Mouse (Mus musculus) CH12.LX (cell line): Measurements from ENCODE around the gene Tmem139. TPM values are rescaled to one million over a fixed set of nuclear protein-coding genes. Genes with fewer than 3 reads are reported as not detected.

Source experiments
- DNase-seq: peaks from one replicate; pipeline ENCODE4 v3.0.0-alpha.2; 2013; ENCODE audit errors: extremely low read depth
- H3K27ac ChIP-seq: 2 replicates; pipeline ENCODE4 v1.5.1; 2012; ENCODE audit warnings: low read depth, mild to moderate bottlenecking, control low read depth, moderate library complexity; ENCODE audit not compliant: insufficient read depth
- H3K27me3 ChIP-seq: replicated peaks from 2 replicates; pipeline ENCODE3; 2012; ENCODE audit warnings: inconsistent platforms
- H3K36me3 ChIP-seq, 2 experiments: replicated peaks in 1 of 2; 2 replicates each; pipeline versions ENCODE3 to v1.6.1; 2012; ENCODE audit warnings: inconsistent platforms in 1 of 2, low read length in 1 of 2, mild to moderate bottlenecking in 1 of 2, mixed read lengths in 1 of 2, moderate library complexity in 1 of 2; ENCODE audit not compliant: control insufficient read depth in 1 of 2, insufficient read depth in 1 of 2
- H3K4me1 ChIP-seq, 2 experiments: 2 replicates each; pipeline ENCODE4 v1.6.1; 2012; ENCODE audit warnings: inconsistent platforms in 1 of 2, moderate library complexity in 1 of 2; ENCODE audit not compliant: insufficient read depth in 2 of 2, control insufficient read depth in 1 of 2
- H3K4me2 ChIP-seq: 2 replicates; pipeline ENCODE4 v1.6.1; 2012; ENCODE audit warnings: low read depth, mild to moderate bottlenecking, control low read depth; ENCODE audit not compliant: poor library complexity, insufficient read depth, severe bottlenecking
- H3K4me3 ChIP-seq, 3 experiments: fragments of 150-350 bp in 1 of 3; sonication (generic) in 1 of 3; replicated peaks in 1 of 3; 2 replicates each; pipeline versions ENCODE3 to v1.5.1; 2011 to 2012; ENCODE audit warnings: low read depth in 2 of 3, low read length in 2 of 3, mild to moderate bottlenecking in 2 of 3, moderate library complexity in 2 of 3, control low read depth in 1 of 3, improper control_type of control experiment in 1 of 3, inconsistent platforms in 1 of 3, mixed read lengths in 1 of 3; ENCODE audit not compliant: poor library complexity in 1 of 3
- H3K79me2 ChIP-seq: replicated peaks from 2 replicates; pipeline ENCODE4 v1.6.1; 2012; ENCODE audit warnings: mild to moderate bottlenecking, moderate library complexity; ENCODE audit not compliant: control insufficient read depth, poor library complexity, insufficient read depth, severe bottlenecking; ENCODE audit errors: extremely low read depth
- H3K9ac ChIP-seq: 2 replicates; pipeline ENCODE4 v1.6.1; 2012; ENCODE audit warnings: low read depth, mild to moderate bottlenecking, control low read depth, moderate library complexity; ENCODE audit not compliant: insufficient read depth
- H3K9me3 ChIP-seq: replicated peaks from 2 replicates; pipeline ENCODE3; 2012; ENCODE audit warnings: low read length, inconsistent platforms, mixed read lengths
- CTCF ChIP-seq, 2 experiments: IDR thresholded peaks in 1 of 2; conservative IDR thresholded peaks in 1 of 2; 2 replicates each; pipeline ENCODE4 v1.5.1; 2011 to 2012; ENCODE audit warnings: low read depth in 2 of 2, low read length in 2 of 2, improper control_type of control experiment in 1 of 2, inconsistent platforms in 1 of 2, mild to moderate bottlenecking in 1 of 2, moderate library complexity in 1 of 2
- E2F4 ChIP-seq: IDR thresholded peaks from 2 replicates; pipeline ENCODE4 v1.6.1; 2011; ENCODE audit warnings: low read depth, low read length, improper control_type of control experiment; ENCODE audit not compliant: insufficient replicate concordance
- ELF1 ChIP-seq: IDR thresholded peaks from 2 replicates; pipeline ENCODE4 v1.6.1; 2014; ENCODE audit warnings: low read depth, mild to moderate bottlenecking, inconsistent platforms, low read length, improper control_type of control experiment
- GABPA ChIP-seq: IDR thresholded peaks from 2 replicates; pipeline ENCODE4 v1.6.1; 2012; ENCODE audit warnings: low read depth, low read length, improper control_type of control experiment, inconsistent platforms; ENCODE audit not compliant: insufficient replicate concordance
- HCFC1 ChIP-seq: IDR thresholded peaks from 2 replicates; pipeline ENCODE4 v1.6.1; 2012; ENCODE audit warnings: low read depth, mild to moderate bottlenecking, inconsistent platforms, low read length, improper control_type of control experiment
- JUN ChIP-seq: IDR thresholded peaks from 2 replicates; pipeline ENCODE4 v1.6.1; 2011; ENCODE audit warnings: low read depth, mild to moderate bottlenecking, low read length, improper control_type of control experiment, moderate library complexity; ENCODE audit not compliant: insufficient read depth
- JUND ChIP-seq: conservative IDR thresholded peaks from 2 replicates; pipeline ENCODE4 v1.6.1; 2011; ENCODE audit warnings: low read depth, low read length, improper control_type of control experiment
- NELFE ChIP-seq: IDR thresholded peaks from 2 replicates; pipeline ENCODE4 v1.6.1; 2011; ENCODE audit warnings: low read depth, low read length, improper control_type of control experiment
- POLR2A ChIP-seq: IDR thresholded peaks from 2 replicates; pipeline ENCODE4 v1.6.1; 2011; ENCODE audit warnings: low read depth, mild to moderate bottlenecking, improper control_type of control experiment, low read length
- RCOR1 ChIP-seq: conservative IDR thresholded peaks from 2 replicates; pipeline ENCODE4 v1.6.1; 2012; ENCODE audit warnings: low read depth, mild to moderate bottlenecking, inconsistent platforms, low read length, improper control_type of control experiment
- SIN3A ChIP-seq: IDR thresholded peaks from 2 replicates; pipeline ENCODE4 v1.6.1; 2012; ENCODE audit warnings: low read length, improper control_type of control experiment, inconsistent platforms
- SMC3 ChIP-seq: IDR thresholded peaks from 2 replicates; pipeline ENCODE4 v1.6.1; 2011; ENCODE audit warnings: low read depth, low read length, improper control_type of control experiment
- UBTF ChIP-seq: IDR thresholded peaks from 2 replicates; pipeline ENCODE4 v1.6.1; 2012; ENCODE audit warnings: low read depth, mild to moderate bottlenecking, inconsistent platforms, low read length, improper control_type of control experiment, moderate library complexity
- USF2 ChIP-seq: conservative IDR thresholded peaks from 2 replicates; pipeline ENCODE4 v1.6.1; 2011; ENCODE audit warnings: low read depth, low read length, improper control_type of control experiment
- dilution Hi-C: fragments of 300-500 bp; cut with MboI; formaldehyde crosslinking; loops from 2 replicates; pipeline ENCODE4 v1.14.3; 2020; ENCODE audit warnings: low sequenced_read_pairs; ENCODE audit not compliant: extremely low pct_unique_long_range_greater_than_20kb, extremely low pct_ligation_motif_present
- in situ Hi-C: fragments of 300-500 bp; cut with MboI; formaldehyde crosslinking; loops from 3 replicates; pipeline ENCODE4 v1.14.3; 2019; ENCODE audit warnings: low sequenced_read_pairs, low pct_ligation_motif_present, low pct_unique_long_range_greater_than_20kb, mixed read lengths
- polyA plus RNA-seq: library from polyadenylated mRNA; unstranded; fragments of >175 nt; gene quantifications from 2 replicates; pipeline ENCODE4 v1.2.1, GENCODE M21; 2012; ENCODE audit warnings: low read depth; ENCODE audit not compliant: insufficient read length
- total RNA-seq, 2 experiments: library from RNA; depleted of rRNA; stranded (reverse); fragments of 300-350 nt in 1 of 2; fragments of >200 nt in 1 of 2; gene quantifications; 2 replicates each; pipeline ENCODE4 v1.2.3; 2012 to 2014

Tmem139 gene
- total and polyA plus RNA-seq, 3 experiments: 0.20 TPM; not detected in 2

GRCm38 (mm10) chr6:42265391-42266330, 3.9 kb downstream of the Tmem139 start:
- peak overlapping the region; percentile 32 for H3K27ac ChIP-seq
- peak overlapping the region; percentile 98 for H3K9ac ChIP-seq
- peaks cover 0 to 25% of the 10 kb centered on the region in 2 experiments; a peak in 2 of 4 replicates for H3K4me1 ChIP-seq
- TF ChIP-seq SIN3A (peak; percentile 35), CTCF (conservative IDR thresholded peaks at IDR 0.05 in 1 of 2, IDR thresholded peaks at IDR 0.05 in 1 of 2; ENCODE audit: low read depth in 2 of 2, low read length in 2 of 2) (0 out of 4 replicates have a peak, but pooled peaks of 1 of the 2 experiments have one; percentile 26), JUND (no peak)
- TF ChIP-seq, all 38 proteins: peak for 2
- H3K4me2 ChIP-seq: peak overlapping the region; percentile 91
- in situ Hi-C loops: no loop called here
- peaks cover 30 to 35% of the 10 kb centered on the region in 2 experiments for H3K36me3 ChIP-seq
- peak overlapping the region; percentile 75 to 99 (median 91) for H3K4me3 ChIP-seq
- DNase-seq: peak; percentile 36
- H3K27me3 ChIP-seq: no peaks in the 10 kb centered on the region
- dilution Hi-C loops: no loop called here
- H3K79me2 ChIP-seq: peaks cover 19% of the 10 kb centered on the region
- no peaks in the 10 kb centered on the region for H3K9me3 ChIP-seq

DNA sequence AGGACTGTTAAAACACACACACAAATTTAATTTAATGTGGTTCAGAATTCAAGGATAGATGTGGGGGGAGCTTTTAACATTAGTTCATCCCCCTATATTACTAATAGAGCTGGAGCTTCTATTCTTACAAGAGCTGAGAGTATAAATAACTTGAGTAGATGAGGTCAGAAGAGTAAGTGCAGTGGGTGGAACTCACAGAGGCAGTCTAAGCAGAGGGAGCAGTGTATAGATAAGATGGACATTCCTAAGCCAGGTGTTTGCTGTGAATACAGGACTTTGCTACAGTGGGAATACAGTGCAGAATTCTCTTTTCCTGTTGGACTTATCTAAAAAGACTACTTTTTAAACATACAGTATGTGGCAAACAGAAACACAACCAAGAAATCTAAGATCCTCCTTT, 9.0 kb downstream of the Tmem139 start:
- DNase-seq: no peak
- Histone ChIP-seq H3K27me3 (no peaks in the 10 kb centered on the region), H3K4me3 (no peak overlapping the region), H3K79me2 (peaks cover 12% of the 10 kb centered on the region), H3K4me2 (no peak overlapping the region), H3K27ac (no peak overlapping the region), H3K4me1 (peaks cover 0 to 19% of the 10 kb centered on the region in 2 experiments; a peak in 2 of 4 replicates), H3K9ac (no peak overlapping the region), H3K9me3 (no peaks in the 10 kb centered on the region), H3K36me3 (peaks cover 57 to 82% of the 10 kb centered on the region in 2 experiments)
- in situ Hi-C loops: no loop called here
- TF ChIP-seq CTCF (conservative IDR thresholded peaks at IDR 0.05 in 1 of 2, IDR thresholded peaks at IDR 0.05 in 1 of 2; ENCODE audit: low read depth in 2 of 2, low read length in 2 of 2): no peak
- no peak for TF ChIP-seq ELF1
- no peak for TF ChIP-seq JUND
- no peak for TF ChIP-seq GABPA
- TF ChIP-seq NELFE: no peak
- TF ChIP-seq POLR2A: no peak
- TF ChIP-seq SIN3A: no peak
- TF ChIP-seq RCOR1: no peak
- no peak for TF ChIP-seq E2F4
- TF ChIP-seq USF2: no peak
- no peak for TF ChIP-seq SMC3
- TF ChIP-seq JUN: no peak
- no peak for TF ChIP-seq HCFC1
- TF ChIP-seq UBTF: no peak
- dilution Hi-C loops: no loop called here
